Mouse (Mus musculus): ENCODE measurements at regions not wholly inside any gene's neighbourhood (a gene's known extent, or its start where the extent isn't known, plus 50 kb on each side); places are given as distances from the start of the nearest gene placed in this dataset.

DNA sequence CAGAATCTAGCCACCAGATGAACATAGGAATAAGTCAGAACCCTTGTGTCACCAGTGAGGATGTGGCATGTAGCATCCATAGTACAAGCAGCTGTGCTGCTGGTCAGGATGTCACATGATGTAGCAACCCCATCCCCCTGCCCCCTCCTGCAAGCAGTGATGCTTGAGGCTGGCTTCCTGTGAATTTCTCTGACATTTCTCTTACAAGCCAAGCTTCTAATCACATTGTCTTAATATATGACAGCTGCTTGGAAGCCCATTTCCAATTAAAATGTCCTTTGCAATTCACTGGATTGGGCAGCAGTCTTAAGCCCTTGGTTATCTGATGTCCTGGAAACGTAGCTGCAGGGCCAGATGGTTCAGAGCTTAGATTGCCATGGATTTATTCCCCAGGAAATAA lies 114.8 kb downstream of the Diras2 start:
- DNase-seq (ENCODE audit: low read depth, low spot score), result no peak
- H3K27ac ChIP-seq (ENCODE audit: control insufficient read depth, low read depth, low read length), result no peak overlapping the region

DNA sequence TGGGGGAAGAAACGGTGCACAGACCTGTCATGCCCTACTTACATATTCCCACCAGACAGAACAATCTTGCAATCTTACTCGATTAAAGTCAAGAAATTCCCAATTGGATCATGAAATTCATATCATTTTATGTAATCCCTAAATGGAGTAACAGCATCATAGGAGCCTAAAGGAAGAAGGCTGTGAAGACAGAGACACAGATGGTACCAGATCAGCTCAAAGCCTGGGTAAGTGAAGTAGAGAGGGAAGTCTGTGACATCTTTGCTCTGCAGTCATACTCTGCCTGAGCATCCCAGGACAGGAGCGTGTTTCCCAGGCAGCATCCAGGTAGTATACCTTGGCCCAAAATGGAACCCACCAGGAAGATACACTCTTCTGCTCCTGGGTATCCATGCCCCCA lies 108.6 kb downstream of the Diras2 start:
- no peaks in the 10 kb centered on the region for H3K9me3 ChIP-seq (replicated peaks; ENCODE audit: insufficient read depth, low read length)
- H3K9ac ChIP-seq (ENCODE audit: control insufficient read depth, low read depth, low read length, poor library complexity, severe bottlenecking), result no peak overlapping the region
- H3K27ac ChIP-seq (ENCODE audit: control insufficient read depth, low read depth, low read length), result no peak overlapping the region
- no peak for DNase-seq (ENCODE audit: low read depth, low spot score)
- H3K79me2 ChIP-seq (ENCODE audit: control insufficient read depth, insufficient read depth, low read length, poor library complexity), result no peaks in the 10 kb centered on the region
- no peaks in the 10 kb centered on the region for H3K27me3 ChIP-seq (ENCODE audit: control insufficient read depth in 1 of 2, insufficient read depth in 2 of 2, low read length in 2 of 2)
- H3K4me1 ChIP-seq (ENCODE audit: control insufficient read depth in 1 of 2, insufficient read depth in 2 of 2, low read length in 2 of 2), result no peaks in the 10 kb centered on the region
- H3K36me3 ChIP-seq (ENCODE audit: control insufficient read depth in 1 of 2, insufficient read depth in 2 of 2, low read length in 2 of 2), result no peaks in the 10 kb centered on the region
- no peak overlapping the region for H3K4me3 ChIP-seq (ENCODE audit: control insufficient read depth in 1 of 2, insufficient read depth in 1 of 2, low read depth in 2 of 2, low read length in 2 of 2)
- TF ChIP-seq ZC3H11A (IDR thresholded peaks at IDR 0.05; ENCODE audit: low read depth, low read length) (no peak), CTCF (IDR thresholded peaks at IDR 0.05 in 2 of 3, conservative IDR thresholded peaks at IDR 0.05 in 1 of 3; ENCODE audit: control insufficient read depth in 1 of 3, insufficient read depth in 1 of 3, low read depth in 2 of 3, low read length in 3 of 3, poor library complexity in 1 of 3, severe bottlenecking in 1 of 3) (no peak), E2F4 (IDR thresholded peaks at IDR 0.05; ENCODE audit: borderline replicate concordance, low read depth, low read length) (no peak), CHD1 (IDR thresholded peaks at IDR 0.05; ENCODE audit: low read depth, low read length) (no peak), RCOR1 (IDR thresholded peaks at IDR 0.05; ENCODE audit: low read depth, low read length) (no peak), HCFC1 (IDR thresholded peaks at IDR 0.05; ENCODE audit: low read depth, low read length) (no peak), POLR2AphosphoS5 (IDR thresholded peaks at IDR 0.05; ENCODE audit: borderline replicate concordance, low read depth, low read length) (no peak), SIN3A (IDR thresholded peaks at IDR 0.05; ENCODE audit: low read length) (no peak), EP300 (IDR thresholded peaks at IDR 0.05; ENCODE audit: low read depth in 1 of 2, low read length in 2 of 2) (no peak), NRF1 (IDR thresholded peaks at IDR 0.05; ENCODE audit: insufficient read depth, low read depth, low read length, poor library complexity, severe bottlenecking) (no peak)

More for the DNA sequence above, 114.8 kb downstream of the Diras2 start:
- no peaks in the 10 kb centered on the region for H3K9me3 ChIP-seq (replicated peaks; ENCODE audit: insufficient read depth, low read length)
- H3K27me3 ChIP-seq (ENCODE audit: control insufficient read depth in 1 of 2, insufficient read depth in 2 of 2, low read length in 2 of 2), result no peaks in the 10 kb centered on the region
- no peaks in the 10 kb centered on the region for H3K36me3 ChIP-seq (ENCODE audit: control insufficient read depth in 1 of 2, insufficient read depth in 2 of 2, low read length in 2 of 2)
- no peak overlapping the region for H3K4me3 ChIP-seq (ENCODE audit: control insufficient read depth in 1 of 2, insufficient read depth in 1 of 2, low read depth in 2 of 2, low read length in 2 of 2)
- no peaks in the 10 kb centered on the region for H3K79me2 ChIP-seq (ENCODE audit: control insufficient read depth, insufficient read depth, low read length, poor library complexity)
- TF ChIP-seq NRF1 (IDR thresholded peaks at IDR 0.05; ENCODE audit: insufficient read depth, low read depth, low read length, poor library complexity, severe bottlenecking) (no peak), TAL1 (IDR thresholded peaks at IDR 0.05; ENCODE audit: low read length) (no peak), KAT2A (conservative IDR thresholded peaks at IDR 0.05; ENCODE audit: low read depth, low read length) (no peak), MYC (IDR thresholded peaks at IDR 0.05; ENCODE audit: low read depth, low read length) (no peak), ZC3H11A (IDR thresholded peaks at IDR 0.05; ENCODE audit: low read depth, low read length) (no peak), MEF2A (IDR thresholded peaks at IDR 0.05; ENCODE audit: extremely low read depth, insufficient replicate concordance, low read depth, low read length, poor library complexity, severe bottlenecking) (no peak), E2F4 (IDR thresholded peaks at IDR 0.05; ENCODE audit: borderline replicate concordance, low read depth, low read length) (no peak), CHD1 (IDR thresholded peaks at IDR 0.05; ENCODE audit: low read depth, low read length) (no peak), UBTF (IDR thresholded peaks at IDR 0.05; ENCODE audit: borderline replicate concordance, insufficient read depth, low read depth, low read length) (no peak), USF1 (IDR thresholded peaks at IDR 0.05; ENCODE audit: low read depth, low read length) (no peak), CHD2 (IDR thresholded peaks at IDR 0.05; ENCODE audit: low read length) (no peak), ZMIZ1 (IDR thresholded peaks at IDR 0.05; ENCODE audit: low read depth, low read length) (no peak), BHLHE40 (IDR thresholded peaks at IDR 0.05; ENCODE audit: borderline replicate concordance, low read depth, low read length) (no peak), TCF12 (IDR thresholded peaks at IDR 0.05; ENCODE audit: low read depth, low read length) (no peak), RAD21 (IDR thresholded peaks at IDR 0.05; ENCODE audit: low read depth, low read length) (no peak), MAZ (IDR thresholded peaks at IDR 0.05; ENCODE audit: low read depth, low read length) (no peak), NELFE (IDR thresholded peaks at IDR 0.05; ENCODE audit: low read depth, low read length) (no peak)
- no peak overlapping the region for H3K9ac ChIP-seq (ENCODE audit: control insufficient read depth, low read depth, low read length, poor library complexity, severe bottlenecking)
- no peaks in the 10 kb centered on the region for H3K4me1 ChIP-seq (ENCODE audit: control insufficient read depth in 1 of 2, insufficient read depth in 2 of 2, low read length in 2 of 2)

All from MEL (cell line).